Mouse (Mus musculus) spleen, adult 2 months (tissue): Measurements from ENCODE around the gene Zmiz1.

ENCODE experiments used
- CTCF ChIP-seq: fragments of 200-500 bp; IDR thresholded peaks from 2 replicates; pipeline ENCODE4 v1.5.1; 2011; ENCODE audit warnings: mild to moderate bottlenecking, inconsistent platforms; ENCODE audit not compliant: insufficient read depth, insufficient read length, insufficient replicate concordance; ENCODE audit errors: extremely low read depth
- POLR2A ChIP-seq: fragments of 200-500 bp; IDR thresholded peaks from 2 replicates; pipeline ENCODE4 v1.6.1; 2011; ENCODE audit warnings: low read depth, low read length, inconsistent platforms

- TF ChIP-seq CTCF = no peak
- TF ChIP-seq POLR2A = no peak
Observed at GRCm38 (mm10) chr14:25483285-25483684, 24.3 kb downstream of the Zmiz1 start.
